In the genomic region with DNA sequence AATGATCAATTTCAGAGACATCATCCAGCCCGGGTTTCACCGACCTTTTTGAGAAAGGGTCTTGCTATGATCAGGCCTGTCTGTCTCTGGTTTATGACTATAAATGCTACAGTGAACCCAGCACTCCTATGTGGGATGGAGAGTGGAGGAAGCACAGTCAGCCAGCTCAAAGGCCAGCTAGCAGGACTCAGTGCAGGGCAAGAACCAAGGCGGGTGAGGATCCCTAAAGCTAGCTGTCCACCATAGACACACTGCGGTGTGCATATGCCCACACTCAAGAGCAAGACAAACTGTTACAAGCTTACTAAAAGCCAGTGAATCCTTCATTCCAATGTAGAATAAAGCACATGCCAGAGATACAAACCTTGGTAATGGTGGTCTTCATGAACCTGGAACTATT, we compare ENCODE assay signal across 20 mouse cellular contexts.
"Had no signal": no experiment of that assay in that cellular context is flagged by ENCODE, and none has a peak within 500 bp of the region (broad histone marks: within the 10 kb centered on the region; RNA-seq: fewer than 3 reads in every experiment).

No protein-coding gene starts in this region.

- H3K9ac ChIP-seq: liver, embryonic 12.5 days; liver, embryonic 14.5 days; lung, embryonic 15.5 days; midbrain, embryonic 12.5 days; neural tube, embryonic 13.5 days; neural tube, embryonic 15.5 days; stomach, embryonic 15.5 days had no signal

- H3K27ac ChIP-seq: liver, embryonic 12.5 days; liver, embryonic 14.5 days; lung, embryonic 15.5 days; midbrain, embryonic 10.5 days; midbrain, embryonic 12.5 days; neural tube, embryonic 13.5 days; neural tube, embryonic 15.5 days; stomach, embryonic 15.5 days had no signal

- DNase-seq: lung, adult 2 months; lung, postnatal 14 days; lung, postnatal 4 days; midbrain, embryonic 14.5 days; retina, postnatal 1 day; right cerebral cortex, adult 18-20 months; right cerebral cortex, postnatal 25 days; right cerebral cortex, postnatal 4 days; spleen, adult 18-20 months; thymus, adult 2 months; thymus, postnatal 25 days; thymus, postnatal 4 days had no signal

- H3K4me3 ChIP-seq: liver, embryonic 12.5 days; lung, embryonic 15.5 days; midbrain, embryonic 10.5 days; midbrain, embryonic 12.5 days; neural tube, embryonic 13.5 days; neural tube, embryonic 15.5 days; stomach, embryonic 15.5 days had no signal

- H3K27me3 ChIP-seq: liver, embryonic 12.5 days; lung, embryonic 15.5 days; midbrain, embryonic 12.5 days; neural tube, embryonic 13.5 days; neural tube, embryonic 15.5 days; stomach, embryonic 15.5 days had no signal

- H3K9me3 ChIP-seq: liver, embryonic 12.5 days; lung, embryonic 15.5 days; midbrain, embryonic 10.5 days; midbrain, embryonic 12.5 days; neural tube, embryonic 13.5 days; neural tube, embryonic 15.5 days; stomach, embryonic 15.5 days had no signal
